Mouse (Mus musculus): Measurements from ENCODE around the gene Plekha6.

GRCm38 (mm10) chr1:133209036-133209435 is 45.0 kb downstream of the Plekha6 start:
- no peak for TF ChIP-seq POLR2A (IDR thresholded peaks at IDR 0.05; ENCODE audit: low read depth, low read length)
- no peak for TF ChIP-seq CTCF (IDR thresholded peaks at IDR 0.05; ENCODE audit: borderline replicate concordance, insufficient read depth, low read length)

Data from embryonic fibroblast, embryonic 13.5 days (primary cell).